Mouse (Mus musculus) adrenal gland, postnatal 36 days (tissue): ENCODE measurements at regions not wholly inside any gene's neighbourhood (a gene's known extent, or its start where the extent isn't known, plus 50 kb on each side); places are given as distances from the start of the nearest gene placed in this dataset. TPM values are rescaled to one million over a fixed set of nuclear protein-coding genes. Genes with fewer than 3 reads are reported as not detected.

Source experiments
- DNase-seq, 2 experiments: peaks; one replicate each; pipeline ENCODE4 v3.0.0; 2021; ENCODE audit warnings: mixed read lengths in 1 of 2
- microRNA-seq: library from miRNA; unstranded; fragments of <30 nt; microRNA quantifications from one replicate; pipeline ENCODE4 v1.2.0, GENCODE M21; 2021

DNA sequence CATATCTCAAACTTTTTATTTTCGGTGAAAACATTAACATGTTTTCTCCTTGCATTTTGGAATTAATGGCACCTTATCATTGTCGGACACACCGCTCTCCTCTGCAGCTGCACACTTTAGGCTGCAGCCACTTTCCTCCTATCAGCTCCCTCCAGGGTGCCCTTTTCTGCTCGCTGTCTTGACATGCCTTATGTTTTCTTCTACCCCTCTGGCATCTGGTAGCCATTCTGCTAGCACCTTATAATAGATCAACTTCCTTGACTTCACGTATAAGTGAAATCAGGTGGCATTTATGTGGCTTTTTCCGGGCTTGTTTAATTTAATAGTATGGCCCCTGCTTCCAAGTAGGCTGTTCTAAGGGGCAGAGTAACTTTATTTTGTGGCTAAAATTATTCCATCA is 747.8 kb downstream of the Slitrk6 start:
- DNase-seq: no peak

- DNase-seq: no peak
Measured at GRCm38 (mm10) chr14:109985026-109985425, 769.9 kb downstream of the Slitrk6 start.

DNA sequence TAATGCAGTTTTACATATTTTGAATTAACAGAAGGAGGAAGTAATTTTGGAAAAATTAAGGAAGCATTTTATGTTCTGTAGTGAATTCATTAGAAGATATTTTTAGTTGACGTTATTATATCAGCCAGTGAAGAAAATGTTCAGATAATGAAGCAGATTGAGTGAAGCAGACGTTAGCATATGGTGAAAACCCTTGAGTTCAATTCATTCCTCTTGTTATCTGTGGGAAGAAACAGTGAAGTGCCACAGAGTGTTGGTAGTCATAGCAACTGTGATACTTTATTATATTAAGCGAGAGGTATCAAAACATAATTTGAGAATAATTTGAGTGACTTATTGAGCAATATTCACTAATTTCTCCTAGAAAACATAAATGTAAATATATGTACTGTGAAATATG is 796.9 kb downstream of the Slitrk6 start:
- no peak for DNase-seq

DNA sequence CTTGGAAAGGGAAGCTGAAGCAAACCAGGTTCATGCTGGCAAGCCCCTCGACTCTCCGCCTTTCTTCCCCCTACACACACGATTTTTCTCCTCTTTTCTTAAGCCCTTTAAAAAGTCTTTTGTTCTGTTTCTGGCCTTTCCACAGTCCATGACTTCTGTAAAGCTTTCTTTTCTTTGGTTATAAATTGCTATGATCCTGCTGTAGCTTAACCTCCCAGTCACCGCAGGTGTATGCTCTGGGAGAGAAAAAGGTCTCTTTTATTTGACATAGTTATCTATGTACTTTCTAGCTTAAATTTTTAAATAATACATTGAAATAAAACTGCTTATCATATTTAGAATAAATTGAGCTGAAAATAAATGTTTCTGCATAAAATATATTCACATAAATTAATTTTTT is 813.0 kb downstream of the Slitrk6 start:
- DNase-seq: no peak

- no peak for DNase-seq
Measured at GRCm38 (mm10) chr14:109941162-109941561, 813.8 kb downstream of the Slitrk6 start.

DNA sequence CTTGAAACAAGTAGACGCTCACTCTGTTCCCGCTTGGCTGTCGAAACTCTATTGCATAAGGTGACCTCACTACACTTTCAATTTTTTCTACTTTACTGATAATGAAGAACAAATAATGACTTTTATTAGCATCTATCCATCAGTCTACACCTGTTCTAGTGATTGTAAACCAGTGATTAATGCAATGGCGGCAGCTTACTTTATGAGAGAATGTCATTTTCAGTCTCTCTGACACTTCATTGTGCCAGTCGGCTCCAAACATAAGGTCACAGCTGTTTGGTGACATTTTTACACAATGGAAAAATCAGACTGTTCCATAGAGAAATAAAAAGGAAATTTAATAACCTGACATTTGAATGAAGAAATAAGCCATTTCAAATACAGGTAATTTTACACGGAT is 817.5 kb downstream of the Slitrk6 start:
- peak in 1 of 2 experiments; percentile 2 for DNase-seq

DNA sequence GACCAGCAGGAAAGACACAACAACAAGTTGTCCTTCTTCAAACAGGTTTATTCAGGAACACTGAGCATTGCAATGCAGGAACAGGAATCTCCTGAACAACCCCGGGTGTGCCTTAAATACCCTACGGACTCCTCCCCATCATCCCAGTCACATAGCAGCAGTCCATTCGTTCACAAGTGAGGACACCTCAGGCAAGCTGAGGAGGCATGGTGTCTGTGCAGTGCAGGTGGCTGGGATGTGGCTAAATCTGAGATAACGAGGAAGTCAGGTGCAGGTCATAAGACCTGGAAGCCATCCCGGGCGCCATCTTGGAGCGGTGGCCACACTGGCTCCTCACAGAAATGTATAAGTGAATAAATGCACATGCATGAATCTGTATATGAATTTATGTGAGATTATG is 826.0 kb downstream of the Slitrk6 start:
- DNase-seq: no peak

DNA sequence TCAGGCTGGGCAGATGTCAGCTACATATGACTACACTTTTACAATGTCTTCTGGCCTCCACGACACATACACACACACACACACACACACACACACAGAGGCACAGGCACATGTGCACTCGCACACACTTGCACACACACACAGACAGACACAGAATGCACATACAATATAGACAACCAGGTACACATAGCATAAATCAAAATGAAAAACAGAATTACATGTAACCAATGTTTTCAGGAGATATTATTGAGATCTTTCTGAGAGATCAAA is 863.1 kb downstream of the Slitrk6 start:
- no peak for DNase-seq

DNA sequence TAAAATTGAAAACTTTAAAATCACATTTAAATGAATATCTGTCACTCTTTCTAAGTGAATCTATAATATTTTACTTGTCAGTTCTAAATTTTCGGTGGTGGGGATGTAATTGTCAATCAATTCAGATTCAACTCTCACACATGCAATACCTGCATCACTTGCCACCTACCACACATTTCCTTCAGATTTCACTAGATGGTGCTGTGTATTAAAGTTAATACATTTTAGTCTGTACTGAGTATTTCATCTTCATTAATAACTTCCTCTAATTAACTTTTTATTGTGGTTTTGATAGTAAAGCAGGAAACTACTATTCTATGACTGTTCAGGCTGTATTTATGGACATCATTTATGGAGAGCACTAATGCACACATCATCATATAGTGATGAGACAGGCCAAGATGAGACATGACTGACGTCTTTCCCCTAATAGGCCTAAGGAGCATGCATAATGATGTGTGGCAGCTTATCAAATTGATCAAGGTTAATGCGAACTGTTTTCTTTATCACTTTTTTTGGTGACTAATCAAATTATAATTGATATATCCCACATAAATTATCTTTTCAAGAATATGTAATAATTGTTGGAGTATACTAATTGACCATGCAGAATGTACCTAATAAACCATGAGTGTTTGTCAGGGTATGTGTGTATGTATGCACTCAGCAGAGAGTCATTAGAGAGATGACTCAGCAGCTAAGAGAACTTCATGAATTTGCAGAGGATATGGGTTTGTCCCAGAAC is 863.6 kb downstream of the Slitrk6 start:
- no peak for DNase-seq

DNA sequence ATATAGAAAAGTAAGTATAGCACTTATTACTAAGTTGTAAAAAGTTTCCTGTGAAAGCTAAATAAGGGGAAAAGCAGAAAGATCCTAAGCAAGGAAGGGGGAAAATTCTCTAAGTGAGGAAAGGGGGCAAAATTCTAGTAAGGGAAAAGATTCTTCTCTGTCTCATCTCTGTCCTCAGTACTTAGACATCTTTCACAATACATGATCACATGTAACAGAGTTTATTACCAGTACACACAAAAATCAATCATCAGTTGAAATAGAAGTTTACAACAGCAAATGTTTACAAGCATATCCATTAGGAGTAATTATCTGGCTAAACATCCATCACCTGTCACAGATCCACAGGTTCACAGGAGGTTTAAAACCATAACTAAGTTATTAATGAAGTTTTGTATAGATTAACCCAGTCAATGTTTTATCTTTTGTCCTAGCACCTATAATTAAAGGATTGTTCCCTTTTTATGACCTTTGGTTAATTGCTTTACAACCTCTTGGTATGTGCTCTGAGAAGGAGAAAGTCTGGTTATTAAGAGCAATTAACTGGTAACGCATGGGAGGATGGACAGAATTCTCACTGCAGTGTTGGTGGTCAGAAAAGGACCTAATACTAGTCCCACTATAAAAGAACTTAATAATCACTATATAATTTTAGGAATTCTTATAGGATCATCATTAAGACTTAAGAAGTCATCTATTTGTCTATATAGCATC is 877.8 kb downstream of the Slitrk6 start:
- DNase-seq: no peak

GRCm38 (mm10) chr14:109874230-109874629 is 880.7 kb downstream of the Slitrk6 start:
- peak; percentile 3 to 7 for DNase-seq

DNA sequence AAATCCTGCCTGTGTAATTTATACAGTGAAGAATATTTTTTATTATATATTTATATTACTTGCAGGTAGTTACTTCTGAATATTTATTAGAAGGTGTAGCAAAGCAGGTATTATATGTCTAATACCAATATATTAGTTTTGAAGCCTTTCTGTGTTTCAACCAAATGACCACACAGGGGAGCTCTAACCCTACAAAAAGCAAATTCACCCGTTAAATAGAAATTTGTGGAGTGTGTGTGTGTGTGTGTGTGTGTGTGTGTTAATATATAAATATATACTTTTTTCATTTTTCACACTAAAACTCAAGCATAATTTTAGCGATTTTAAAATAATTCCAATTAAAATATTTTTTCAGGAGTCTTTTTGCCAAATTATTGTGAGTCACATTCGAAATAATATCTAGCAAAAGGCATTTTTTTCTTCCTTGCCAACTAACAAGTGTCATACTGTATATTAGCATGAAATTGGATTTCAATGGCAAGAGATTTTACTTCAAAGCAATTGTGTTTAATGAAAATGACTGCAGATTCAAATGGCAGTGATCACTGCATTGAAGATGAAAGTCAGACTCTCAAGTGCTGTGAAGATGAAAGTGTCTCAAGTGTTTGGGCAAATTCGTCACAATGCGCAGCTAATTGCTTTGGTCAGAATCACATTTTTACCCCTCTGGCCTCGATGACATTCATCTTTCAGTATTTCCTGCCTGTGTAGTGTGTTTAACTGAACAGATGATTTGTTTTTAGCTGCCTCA is 914.4 kb downstream of the Slitrk6 start:
- peak in 1 of 2 experiments; percentile 1 for DNase-seq

DNA sequence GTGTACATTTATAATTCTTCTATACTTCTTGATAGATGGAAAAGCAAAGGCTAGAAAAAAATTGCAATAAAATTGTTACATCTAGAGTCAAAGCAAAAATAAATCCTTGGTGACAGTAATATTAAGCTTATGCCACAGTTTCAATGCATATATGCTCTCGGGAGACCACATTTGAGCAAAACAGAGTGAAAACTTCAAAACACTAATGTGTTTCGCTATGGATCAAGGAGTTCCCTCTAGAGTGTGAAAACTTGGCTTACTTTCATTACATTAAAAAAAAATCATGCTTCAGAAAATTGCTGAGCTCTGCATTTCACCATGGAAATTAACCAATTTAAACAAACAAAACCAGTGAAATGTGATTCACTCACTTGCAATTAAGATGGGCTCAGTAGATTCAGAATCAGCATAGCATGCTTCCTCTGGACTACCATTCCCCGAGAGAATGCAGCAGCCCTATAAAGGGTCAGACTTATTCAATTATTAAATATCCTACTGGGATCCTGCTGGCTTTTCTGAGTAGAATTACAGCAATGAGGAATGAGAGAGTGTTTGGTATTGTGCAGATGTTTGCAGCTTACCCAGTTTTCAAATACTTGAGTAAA is 888.7 kb upstream of the Slitrk1 start:
- DNase-seq: no peak

DNA sequence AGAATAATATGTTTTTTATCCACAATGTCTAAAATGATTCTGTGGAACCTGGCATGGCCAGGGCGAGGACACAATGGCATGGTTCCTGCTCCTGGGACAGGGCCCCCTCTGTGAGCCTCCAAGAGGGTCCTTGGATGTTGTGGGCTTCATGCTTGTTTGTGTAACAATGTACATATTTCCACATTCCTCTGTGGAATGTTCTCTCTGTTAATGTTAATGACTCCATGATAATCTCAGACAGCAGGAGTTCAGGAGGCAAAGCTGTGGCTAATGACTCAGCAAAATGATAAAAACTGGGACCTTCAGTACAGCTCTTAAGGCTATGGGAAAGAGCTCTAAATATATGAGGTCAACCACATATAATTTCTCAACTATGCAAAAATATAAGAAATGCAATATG is 858.3 kb upstream of the Slitrk1 start:
- no peak for DNase-seq

DNA sequence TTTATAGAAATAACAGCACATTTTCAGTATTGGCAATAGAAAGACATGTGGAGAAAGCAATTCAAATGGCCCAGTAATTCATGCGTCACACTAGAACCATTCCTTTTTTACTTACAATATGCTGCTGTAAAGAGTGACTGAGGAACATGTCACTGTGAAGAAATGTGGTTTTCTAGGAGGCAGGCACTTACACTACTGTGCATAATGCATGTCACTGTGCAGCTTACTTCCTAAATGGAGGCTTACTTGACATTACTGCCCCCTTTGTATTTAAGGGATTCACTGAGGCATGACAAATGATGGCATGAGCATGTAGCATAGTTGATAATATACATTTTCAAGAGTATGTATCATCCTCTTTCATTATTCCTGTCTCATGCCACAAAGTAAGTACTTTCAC is 846.9 kb upstream of the Slitrk1 start:
- DNase-seq: no peak

Small RNA genes lying in the stretch of these regions (microRNA-seq; reads per million reads assigned to microRNA genes)
- gene Gm24369: not detected
